In the genomic region with DNA sequence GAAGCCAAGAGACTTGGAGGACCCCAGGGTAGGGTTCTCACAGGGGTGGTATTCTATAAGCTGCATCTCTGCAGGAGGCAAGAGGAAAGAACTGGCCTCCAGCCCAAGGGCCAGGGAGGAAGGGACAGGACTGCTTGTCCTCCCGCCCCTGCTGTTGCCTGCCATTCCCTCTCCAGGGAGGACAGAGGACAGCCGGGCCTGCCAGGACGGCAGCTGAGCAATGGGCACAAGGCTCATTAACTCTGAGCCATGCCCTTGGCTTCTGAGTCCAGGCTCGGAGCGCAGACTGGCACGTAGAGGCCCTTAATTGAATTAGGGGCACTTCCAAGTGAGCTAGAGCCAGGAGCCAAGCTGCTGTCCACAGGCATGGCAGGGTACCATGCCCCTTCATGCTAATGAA, we compare ENCODE assay signal across 16 mouse cellular contexts.
DNase-seq lines count a peak whose midpoint lies in the region; ATAC-seq lines count a peak whose summit lies in the region.
"Had no signal": no experiment of that assay in that cellular context is flagged by ENCODE, and none has a peak within 500 bp of the region (broad histone marks: within the 10 kb centered on the region; RNA-seq: fewer than 3 reads in every experiment).

No protein-coding gene starts in this region.

- no peak overlapping the region for H3K9ac ChIP-seq in heart, embryonic 12.5 days
- H3K9ac ChIP-seq: liver, embryonic 13.5 days; stomach, embryonic 15.5 days had no signal

- no peak for ATAC-seq in heart, embryonic 12.5 days (ENCODE audit: insufficient number of reproducible peaks, low FRiP score)
- ATAC-seq: activated CD4-positive, CD25-positive, alpha-beta regulatory T cell, adult 4 months had no signal

- H3K4me1 ChIP-seq in heart, embryonic 10.5 days = peaks cover 8% of the 10 kb centered on the region
- peaks cover 4% of the 10 kb centered on the region; the same call in 1 of the 2 replicates for H3K4me1 ChIP-seq in heart, embryonic 12.5 days (replicated peaks)
- H3K4me1 ChIP-seq: liver, embryonic 13.5 days had no signal

- 73% methylated on average over 6 of the region's 6 CpGs for WGBS in heart, embryonic 10.5 days
- 80% methylated on average over 6 of the region's 6 CpGs for WGBS in heart, embryonic 12.5 days

- H3K4me2 ChIP-seq in heart, embryonic 12.5 days = no peak overlapping the region
- H3K4me2 ChIP-seq: liver, embryonic 13.5 days; midbrain, embryonic 11.5 days; stomach, embryonic 15.5 days had no signal

- H3K27ac ChIP-seq in heart, embryonic 10.5 days = 0 out of 2 replicates have a peak overlapping the region, but pooled peaks have one; percentile 8
- H3K27ac ChIP-seq in heart, embryonic 12.5 days (ENCODE audit: poor library complexity, severe bottlenecking) = no peak overlapping the region
- H3K27ac ChIP-seq: heart, adult 2 months; liver, embryonic 13.5 days; stomach, embryonic 15.5 days had no signal

- peaks cover 29% of the 10 kb centered on the region for H3K27me3 ChIP-seq in heart, embryonic 10.5 days (ENCODE audit: insufficient read depth, poor library complexity, severe bottlenecking)
- H3K27me3 ChIP-seq in heart, embryonic 12.5 days (replicated peaks) = peaks cover 17% of the 10 kb centered on the region; the same call in 1 of the 2 replicates
- H3K27me3 ChIP-seq: liver, embryonic 13.5 days; stomach, embryonic 15.5 days had no signal

- DNase-seq in heart, embryonic 10.5 days (ENCODE audit: low spot score) = no peak
- peak; percentile 9 to 10 for DNase-seq in layer of hippocampus, postnatal 36 days
- no peak for DNase-seq in layer of hippocampus, adult 9-10 months (ENCODE audit: low spot score)
- DNase-seq in cerebellum, adult 11 months = peak; percentile 13
- peak; percentile 91 to 94 for DNase-seq in cerebellum, postnatal 10 days
- DNase-seq in embryo, embryonic 11 days = no peak
- DNase-seq: heart, adult 2 months; heart, postnatal 14 days; kidney, adult 8-10 months; liver, embryonic 13.5 days; lung, postnatal 14 days had no signal

- H3K9me3 ChIP-seq in heart, embryonic 10.5 days = no peaks in the 10 kb centered on the region
- no peaks in the 10 kb centered on the region for H3K9me3 ChIP-seq in heart, embryonic 12.5 days (replicated peaks)
- H3K9me3 ChIP-seq: liver, embryonic 13.5 days; stomach, embryonic 15.5 days had no signal

- H3K36me3 ChIP-seq in heart, embryonic 10.5 days = no peaks in the 10 kb centered on the region
- H3K36me3 ChIP-seq in heart, embryonic 12.5 days = no peaks in the 10 kb centered on the region
- H3K36me3 ChIP-seq: liver, embryonic 13.5 days; stomach, embryonic 15.5 days had no signal

- H3K4me3 ChIP-seq in heart, embryonic 10.5 days = no peak overlapping the region
- no peak overlapping the region for H3K4me3 ChIP-seq in heart, embryonic 12.5 days
- H3K4me3 ChIP-seq: heart, adult 2 months; liver, embryonic 13.5 days; myocyte; stomach, embryonic 15.5 days had no signal

Comparison
In these comparisons a context has a peak if more than half of its experiments do, and no peak if none do; other contexts are left out.
1. DNase-seq: peak in layer of hippocampus, postnatal 36 days (2 of 2), cerebellum, adult 11 months (single experiment) and cerebellum, postnatal 10 days (2 of 2); none in heart, embryonic 10.5 days (single experiment), layer of hippocampus, adult 9-10 months (single experiment) and embryo, embryonic 11 days (single experiment).